Mouse (Mus musculus) liver, embryonic 18 days (tissue): ENCODE data around the gene Arf1. TPM values are rescaled to one million over a fixed set of nuclear protein-coding genes. Genes with fewer than 3 reads are reported as not detected.

ENCODE experiments used
- polyA plus RNA-seq: library from polyadenylated mRNA; depleted of rRNA; stranded (reverse); fragments of >200 nt; gene quantifications from 2 replicates; pipeline ENCODE4 v1.2.3, GENCODE M21; 2012; rRNA removed

Gene Arf1
- polyA plus RNA-seq: 274 and 291 TPM in 2 replicates

DNA sequence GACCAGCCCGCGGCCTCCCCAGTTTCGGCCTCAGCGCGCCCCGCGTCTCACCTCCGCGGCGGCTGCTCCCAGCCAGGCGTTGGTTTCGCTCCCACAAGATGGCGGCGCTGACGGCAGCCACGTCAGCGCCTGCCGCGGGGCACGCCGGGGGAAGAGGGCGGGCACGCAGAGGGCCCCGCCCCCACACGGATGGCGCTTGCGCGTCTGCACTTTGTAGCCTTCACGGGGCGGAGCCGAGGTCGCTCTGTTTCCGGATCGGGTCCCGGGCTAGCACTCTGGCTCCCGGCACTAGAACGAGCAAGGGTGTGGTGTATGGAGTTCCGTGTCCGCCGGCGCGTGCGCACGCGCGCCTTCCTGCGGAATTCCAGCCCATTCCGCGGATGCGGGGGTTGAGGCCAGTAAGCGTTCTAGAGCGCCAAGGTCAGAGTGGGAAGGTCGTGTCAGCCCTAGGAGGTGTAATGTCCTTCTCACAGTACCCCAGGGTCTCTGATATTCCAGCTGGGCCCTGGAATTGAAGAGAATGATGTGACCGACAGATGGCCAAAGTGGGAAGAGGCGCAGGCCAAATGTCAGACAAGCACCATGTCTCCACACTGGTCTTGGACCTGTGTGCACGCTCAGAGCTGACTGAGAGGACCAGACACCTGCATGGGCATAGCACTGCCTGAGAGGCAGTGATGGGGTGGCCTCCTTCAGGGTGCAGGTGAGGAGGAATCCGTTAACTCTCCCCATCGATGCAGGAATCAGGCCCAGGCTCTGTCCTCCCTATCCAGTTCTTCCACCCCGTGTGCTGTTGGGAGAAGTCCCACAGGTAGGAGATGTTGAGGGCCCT is at the start of gene Arf1:
Gene Arf1 (minus strand): TSS at position 149 of the 832 bp plus-strand sequence.

DNA sequence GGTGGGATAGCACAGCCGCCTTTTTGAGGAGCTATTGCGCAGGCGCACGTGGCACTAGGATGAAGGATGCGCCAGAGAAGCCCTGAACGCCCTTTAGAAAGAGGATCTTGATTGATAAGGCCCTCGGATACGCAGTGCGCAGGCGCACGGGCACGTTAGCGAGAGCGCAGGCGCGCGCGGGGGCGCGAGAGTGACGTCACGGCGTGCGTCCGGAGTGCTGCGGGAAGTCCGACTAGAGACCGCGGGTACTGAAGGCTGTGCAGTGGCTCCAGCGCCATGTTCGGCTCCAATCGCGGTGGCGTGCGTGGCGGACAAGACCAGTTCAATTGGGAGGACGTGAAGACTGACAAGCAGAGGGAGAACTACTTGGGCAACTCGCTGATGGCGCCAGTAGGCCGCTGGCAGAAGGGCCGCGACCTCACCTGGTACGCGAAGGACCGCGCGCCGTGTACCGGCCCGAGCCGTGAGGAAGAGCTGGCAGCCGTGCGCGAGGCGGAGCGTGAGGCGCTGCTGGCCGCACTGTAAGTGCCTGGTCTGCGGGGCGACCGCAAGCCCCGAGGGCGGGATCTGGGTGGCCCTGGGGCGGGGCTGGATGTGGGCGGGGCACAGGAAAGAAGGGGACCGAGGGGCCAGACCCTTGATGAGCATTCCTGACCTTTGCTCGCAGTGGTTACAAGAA is 19.8 kb downstream of the Arf1 start, which contains the start of gene 2310033P09Rik:
Gene 2310033P09Rik (plus strand): TSS at position 169 of the 679 bp plus-strand sequence.

DNA sequence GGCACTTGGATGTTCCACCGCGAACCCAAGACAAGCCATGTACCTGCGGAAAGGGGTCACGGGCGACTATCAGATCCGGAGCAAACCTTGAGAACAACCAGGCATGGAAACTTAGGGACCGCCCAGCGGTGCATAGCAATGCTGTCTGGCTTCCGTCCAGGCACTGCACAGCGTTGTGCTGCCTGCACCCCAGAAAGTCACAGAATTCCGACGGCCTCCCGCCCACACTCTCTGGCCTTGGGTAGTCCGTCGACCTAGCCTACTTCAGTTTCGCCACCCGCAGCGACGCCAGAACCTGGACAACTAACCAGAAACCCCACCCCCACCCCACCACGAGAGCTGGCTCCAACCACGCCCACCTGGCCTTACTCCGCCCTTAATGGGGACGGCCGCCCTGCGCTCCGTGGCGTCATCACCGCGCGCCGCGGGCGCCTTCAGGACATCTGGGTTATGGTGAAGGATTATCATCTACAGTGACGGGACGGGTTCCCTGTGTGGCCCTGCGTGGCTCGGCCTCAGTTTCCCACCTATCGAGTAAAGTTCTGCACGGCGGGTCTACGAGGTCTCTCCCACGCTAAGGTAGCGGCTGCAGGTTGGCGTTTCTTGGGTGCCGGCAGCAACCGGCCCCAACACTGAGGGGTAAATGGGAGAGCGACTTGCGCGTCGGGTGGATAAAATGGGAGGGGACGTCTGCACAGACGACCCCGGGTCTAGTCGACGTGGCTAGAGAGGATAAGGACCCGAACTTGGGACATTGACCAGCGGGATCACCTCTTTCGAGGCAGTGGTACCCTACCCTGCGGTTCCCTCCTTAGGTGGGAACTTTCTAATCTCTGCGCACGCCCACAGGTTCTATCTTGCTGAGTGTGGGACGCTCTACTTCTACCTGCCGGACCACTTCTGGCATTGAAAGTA is 25.7 kb downstream of the Arf1 start, which contains the start of gene Mrpl55:
Gene Mrpl55 (plus strand): TSS at position 406 of the 915 bp plus-strand sequence.

DNA sequence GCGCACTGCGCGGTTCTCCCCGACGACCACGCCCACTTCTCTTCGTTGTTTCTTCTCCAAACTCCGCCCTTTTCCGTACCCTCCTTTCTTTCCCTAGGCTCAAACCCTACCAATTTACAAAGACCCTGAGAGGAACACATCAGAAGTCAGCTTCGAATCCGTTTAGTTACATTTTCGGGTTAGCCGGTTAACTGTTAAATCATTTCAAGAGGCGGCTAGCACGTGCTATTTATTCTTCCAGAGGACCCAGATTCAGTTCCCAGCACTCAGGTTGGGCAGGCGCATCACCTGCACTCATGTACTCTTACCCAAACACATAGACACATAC is 36.0 kb downstream of the Arf1 start, which contains the start of gene Guk1:
Gene Guk1 (minus strand): TSS at position 154 of the 328 bp plus-strand sequence.

DNA sequence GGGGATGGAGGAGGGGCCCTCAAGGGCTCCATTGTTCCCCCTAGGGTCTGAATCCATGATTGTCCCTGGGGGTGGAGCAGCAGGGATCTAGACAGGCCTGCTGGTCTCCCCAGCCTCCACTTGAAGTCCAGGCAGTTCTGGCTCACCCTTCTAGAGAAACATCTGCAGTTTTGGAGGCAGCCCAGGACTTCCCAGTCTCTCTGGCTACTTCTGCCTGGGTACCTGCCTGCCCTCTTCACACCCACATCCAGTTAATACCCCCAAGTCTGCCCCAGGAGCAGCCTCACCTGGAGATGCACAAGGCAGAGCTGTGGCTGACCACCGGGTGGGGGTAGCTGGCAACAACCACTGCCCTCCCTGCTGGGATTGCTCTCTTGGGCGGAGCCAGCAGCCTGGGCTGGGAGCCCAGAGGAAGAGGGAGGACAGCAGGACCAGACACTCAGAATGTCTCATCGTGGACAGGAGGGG is 45.2 kb downstream of the Arf1 start, which contains the start of gene Gjc2:
Gene Gjc2 (minus strand): TSS at position 350 of the 468 bp plus-strand sequence.

DNA sequence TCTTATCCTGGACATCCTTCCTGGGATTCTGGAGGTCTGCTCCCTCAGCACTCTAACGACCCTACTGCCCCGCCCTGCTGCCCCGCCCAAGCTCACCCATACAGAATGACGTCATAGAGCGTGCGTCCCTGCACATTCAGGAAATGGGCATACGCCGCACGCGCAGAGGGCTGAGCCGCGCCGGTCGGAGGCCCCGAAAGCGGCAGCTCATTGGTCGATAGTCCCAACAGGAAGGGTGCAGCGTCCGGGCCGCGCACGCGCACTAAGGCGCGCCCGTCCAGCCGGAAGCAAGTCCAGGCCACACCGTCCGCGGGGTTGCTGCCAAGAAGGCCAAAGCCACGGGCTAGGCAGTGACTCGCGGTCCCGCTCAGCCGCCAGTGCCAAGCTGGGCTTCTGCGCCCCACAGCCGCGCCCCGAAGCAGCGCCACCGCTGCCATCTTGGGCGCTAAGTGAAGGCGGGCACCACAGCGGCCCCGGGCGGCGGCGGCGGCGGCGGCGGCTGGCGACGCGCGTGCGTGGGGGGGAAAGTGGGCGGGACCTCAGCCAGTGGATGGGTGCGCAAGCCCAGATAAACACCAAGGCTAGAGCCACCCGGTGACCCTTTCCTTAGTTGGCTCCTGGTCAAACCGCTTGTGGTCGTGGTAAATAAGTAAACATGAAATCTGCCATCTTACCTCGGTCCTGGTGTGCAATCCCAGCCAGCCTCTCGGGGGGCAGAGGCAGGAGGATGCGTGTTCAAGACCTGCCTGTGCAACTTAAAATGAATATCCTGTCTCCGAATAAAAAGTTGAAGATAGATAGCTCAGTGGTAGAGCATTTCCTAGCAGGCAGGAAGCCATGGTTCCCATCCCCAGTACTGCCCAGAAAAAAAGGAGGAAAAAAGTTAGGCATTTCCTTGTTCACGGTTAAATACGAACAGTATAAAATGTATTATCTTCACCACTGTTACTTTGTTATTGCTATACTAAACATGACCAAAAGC is 64.5 kb downstream of the Arf1 start, which contains the start of gene Iba57:
Gene Iba57 (minus strand): TSS at position 485 of the 982 bp plus-strand sequence.

Other genes with a start within 250 kb of the Arf1 start
- 0.66 and 0.73 TPM in 2 replicates for gene Obscn, start 91.9 kb downstream of the Arf1 start, polyA plus RNA-seq
- gene Iba57, start 64.5 kb downstream of the Arf1 start, polyA plus RNA-seq: 5.3 and 5.9 TPM in 2 replicates
- 0.28 and 0.41 TPM in 2 replicates for gene Gjc2, start 45.1 kb downstream of the Arf1 start, polyA plus RNA-seq
- 40.7 and 42.7 TPM in 2 replicates for gene Guk1, start 36.1 kb downstream of the Arf1 start, polyA plus RNA-seq
- gene Mrpl55, start 25.8 kb downstream of the Arf1 start, polyA plus RNA-seq: 21.8 and 24.0 TPM in 2 replicates
- 13.5 and 13.8 TPM in 2 replicates for gene 2310033P09Rik, start 19.9 kb downstream of the Arf1 start, polyA plus RNA-seq
- gene Wnt3a, start 62.5 kb upstream of the Arf1 start, polyA plus RNA-seq: not detected in 2 replicates
- gene Wnt9a, start 78.7 kb upstream of the Arf1 start, polyA plus RNA-seq: 0.23 and 0.26 TPM in 2 replicates
- gene Prss38, start 147.4 kb upstream of the Arf1 start, polyA plus RNA-seq: not detected in 2 replicates
- gene Jmjd4, start 221.8 kb upstream of the Arf1 start, polyA plus RNA-seq: 2.3 and 2.5 TPM in 2 replicates
- 19.8 and 21.5 TPM in 2 replicates for gene Snap47, start 222.9 kb upstream of the Arf1 start, polyA plus RNA-seq
- 1.1 and 1.2 TPM in 2 replicates for gene Zfp867, start 244.2 kb upstream of the Arf1 start, polyA plus RNA-seq